Mouse (Mus musculus) megakaryocyte-erythroid progenitor cell, adult 5-6 weeks (primary cell): Measurements from ENCODE around the gene Gemin5. TPM values are rescaled to one million over a fixed set of nuclear protein-coding genes. Genes with fewer than 3 reads are reported as not detected.
"Not testable (repeated sequence)": the region's sequence is repeated elsewhere in the genome, so short reads cannot be mapped to it uniquely, and the experiment has no call there.

Experiments used
- ATAC-seq: replicated peaks from 2 replicates; pipeline ENCODE4 v1.8.0; 2016; ENCODE audit warnings: mild to moderate bottlenecking, inconsistent platforms; ENCODE audit not compliant: severe bottlenecking, poor library complexity, low FRiP score, low TSS enrichment
- total RNA-seq, 2 experiments: library from RNA; stranded (forward) in 1 of 2; stranded (reverse) in 1 of 2; fragments of 200-1000, 215-1000 nt in 1 of 2; fragments of >200 nt in 1 of 2; fragmentation: Nextera tagmentation in 1 of 2; gene quantifications; 2 replicates each; pipeline ENCODE4 v1.2.3; 2014 to 2017

The Gemin5 gene
- total RNA-seq (2014; fragmentation: Nextera tagmentation) (43.2 and 51.7 TPM in 2 replicates), total RNA-seq (2017) (43.4 and 57.0 TPM in 2 replicates)

- peak; percentile 76 for ATAC-seq
Observed at GRCm38 (mm10) chr11:58168167-58168915, at the start of gene Gemin5. Gene Gemin5 (minus strand): TSS chr11:58168539.

GRCm38 (mm10) chr11:58216823-58217222, 48.5 kb upstream of the Gemin5 start:
- ATAC-seq: no peak

- no peak for ATAC-seq
Observed at GRCm38 (mm10) chr11:58215814-58216213, 47.5 kb upstream of the Gemin5 start.

- ATAC-seq: not testable (repeated sequence)
Observed at GRCm38 (mm10) chr11:58215049-58215430, 46.7 kb upstream of the Gemin5 start.

GRCm38 (mm10) chr11:58214391-58215048, 46.2 kb upstream of the Gemin5 start:
- ATAC-seq: peak; percentile 99

GRCm38 (mm10) chr11:58213673-58214342, 45.5 kb upstream of the Gemin5 start:
- ATAC-seq: no peak

- no peak for ATAC-seq
Observed at GRCm38 (mm10) chr11:58211682-58212067, 43.3 kb upstream of the Gemin5 start.

- ATAC-seq: 0 out of 2 replicates have a peak, but pooled peaks have one; percentile 25
Observed at GRCm38 (mm10) chr11:58211062-58211681, 42.8 kb upstream of the Gemin5 start.

GRCm38 (mm10) chr11:58210321-58210886, 42.1 kb upstream of the Gemin5 start:
- ATAC-seq: no peak

GRCm38 (mm10) chr11:58201052-58201451, 32.7 kb upstream of the Gemin5 start:
- no peak for ATAC-seq

GRCm38 (mm10) chr11:58200226-58200625, 31.9 kb upstream of the Gemin5 start:
- ATAC-seq: no peak

GRCm38 (mm10) chr11:58199229-58200037, 31.1 kb upstream of the Gemin5 start, which contains the start of the genes Igtp and Irgm2:
Gene Igtp (plus strand): TSS chr11:58199556.
Gene Irgm2 (plus strand): TSS chr11:58199618.
- ATAC-seq: peak; percentile 99

GRCm38 (mm10) chr11:58198663-58199062, 30.3 kb upstream of the Gemin5 start:
- ATAC-seq: no peak

- ATAC-seq: no peak
Observed at GRCm38 (mm10) chr11:58193860-58194520, 25.7 kb upstream of the Gemin5 start.

GRCm38 (mm10) chr11:58193326-58193725, 25.0 kb upstream of the Gemin5 start:
- no peak for ATAC-seq

GRCm38 (mm10) chr11:58189675-58190074, 21.3 kb upstream of the Gemin5 start:
- ATAC-seq: no peak

- ATAC-seq: peak; percentile 38
Observed at GRCm38 (mm10) chr11:58183579-58183978, 15.2 kb upstream of the Gemin5 start.

- no peak for ATAC-seq
Observed at GRCm38 (mm10) chr11:58180756-58181155, 12.4 kb upstream of the Gemin5 start.
